Mouse (Mus musculus): Measurements from ENCODE around the gene Pkd2.
A peak's percentile ranks its signal among the peaks of the same experiment; 100 is the strongest.

Pkd2 gene

DNA sequence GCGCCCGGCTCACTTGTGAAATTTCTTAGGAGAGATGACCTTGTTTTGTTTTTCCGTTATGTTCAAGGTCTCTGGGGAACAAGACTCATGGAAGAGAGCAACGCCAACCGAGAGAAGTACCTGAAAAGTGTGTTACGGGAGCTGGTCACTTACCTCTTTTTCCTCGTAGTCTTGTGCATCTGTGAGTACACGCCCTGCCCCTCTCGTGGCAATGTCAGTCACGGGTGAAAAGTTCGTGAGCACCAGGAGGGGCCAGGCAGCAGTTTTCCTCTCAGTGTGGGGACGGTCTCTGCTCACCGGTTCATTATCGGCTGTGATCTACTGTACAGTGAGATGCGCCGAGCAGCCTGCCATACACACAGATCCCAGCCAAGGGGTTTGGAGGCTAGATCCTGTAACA, 7.6 kb downstream of the Pkd2 start:
- peak; percentile 86 for DNase-seq

GRCm38 (mm10) chr5:104468586-104468985, 9.3 kb downstream of the Pkd2 start:
- peak; percentile 68 for DNase-seq

DNA sequence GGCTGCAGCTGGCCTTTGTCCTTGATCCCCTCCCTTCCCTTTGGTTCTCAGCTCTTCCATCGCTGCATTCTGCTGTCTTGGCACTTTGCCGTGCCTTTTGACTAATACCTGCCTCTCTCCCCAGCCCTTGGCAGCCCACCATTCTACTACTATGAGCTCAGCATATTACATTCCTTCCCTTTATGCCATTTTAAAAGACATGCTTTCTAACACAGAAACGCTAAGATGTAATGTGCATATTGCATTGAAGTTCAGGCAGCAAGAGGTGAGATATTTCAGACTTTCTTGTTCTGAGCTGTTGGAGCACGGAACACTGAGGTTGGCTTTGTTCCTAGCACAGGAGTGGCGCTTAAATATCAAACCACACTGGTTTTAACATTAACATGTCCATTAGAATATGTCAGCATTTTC, 11.7 kb downstream of the Pkd2 start:
- peak; percentile 56 for DNase-seq

DNA sequence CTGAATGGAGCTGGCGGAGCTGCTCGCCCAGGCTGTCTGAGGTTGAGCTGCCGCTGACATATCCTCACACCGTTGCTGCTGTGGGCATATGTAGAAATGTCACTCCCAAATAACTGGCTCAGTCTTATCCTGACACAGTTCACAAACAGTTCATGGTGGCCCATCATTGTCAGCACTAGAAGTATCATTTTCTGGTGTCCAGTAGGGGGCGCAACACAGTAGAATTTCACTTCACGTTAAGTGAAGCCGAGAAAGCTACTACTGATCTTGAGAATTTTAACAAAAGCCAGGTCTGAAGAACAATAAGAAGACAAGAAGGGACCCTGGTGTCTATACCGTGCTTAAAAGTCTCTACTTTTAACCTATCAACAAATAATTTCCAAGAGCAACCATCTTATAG, 13.1 kb downstream of the Pkd2 start:
- peak; percentile 66 for DNase-seq

DNA sequence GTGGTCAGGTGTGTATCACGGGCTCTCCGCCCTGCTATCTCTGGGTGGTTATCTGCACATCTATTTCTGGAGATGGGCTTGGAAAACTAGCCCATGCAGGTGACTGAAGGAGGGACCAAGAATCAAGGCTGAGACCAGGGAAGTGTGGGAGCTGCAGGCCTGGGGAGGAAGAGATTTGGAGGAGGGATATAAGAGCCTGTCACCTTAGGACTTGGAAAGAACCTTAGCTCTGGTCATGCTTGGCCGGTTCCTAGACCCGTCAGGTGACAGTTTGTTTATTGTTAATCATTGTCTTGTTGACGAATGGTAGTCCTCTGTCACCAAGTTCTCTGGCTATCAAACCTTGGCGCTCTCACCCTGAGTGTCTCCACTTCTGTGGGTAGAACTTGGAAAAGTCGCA, 21.1 kb downstream of the Pkd2 start:
- no peak for DNase-seq

DNA sequence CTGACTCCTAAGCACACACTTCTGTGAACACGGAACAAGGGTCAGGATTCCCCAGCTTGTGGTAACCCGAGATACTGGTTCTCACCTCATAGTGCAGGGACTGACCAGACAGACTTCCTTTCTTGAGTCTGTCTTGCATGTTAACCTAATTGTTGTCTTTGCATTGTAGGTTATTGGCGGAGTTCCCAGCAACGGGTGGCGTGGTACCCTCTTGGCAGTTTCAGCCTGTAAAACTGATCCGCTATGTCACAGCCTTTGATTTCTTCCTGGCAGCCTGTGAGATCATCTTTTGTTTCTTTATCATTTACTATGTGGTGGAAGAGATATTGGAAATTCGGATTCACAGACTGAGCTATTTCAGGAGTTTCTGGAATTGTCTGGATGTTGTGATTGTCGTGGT, 23.6 kb downstream of the Pkd2 start:
- DNase-seq: peak; percentile 61

DNA sequence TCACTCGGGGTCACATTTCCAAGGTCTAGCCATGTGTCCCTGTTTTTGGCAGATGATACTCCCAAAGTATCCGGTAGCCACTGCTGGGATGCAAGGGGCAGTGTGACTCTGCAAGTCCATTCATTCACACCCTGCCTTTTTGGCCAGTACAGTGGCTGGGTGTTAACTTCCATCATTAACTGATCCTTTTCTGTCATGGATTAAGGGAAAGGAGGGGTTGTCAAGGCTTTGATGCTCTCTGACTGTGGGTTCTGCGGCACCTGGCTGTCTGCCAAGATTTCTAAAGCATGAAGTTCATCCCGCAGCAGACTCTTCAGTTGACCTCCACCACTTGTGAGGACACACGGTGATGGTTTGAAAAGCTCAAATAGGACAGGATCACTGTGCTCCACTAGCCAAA, 32.3 kb downstream of the Pkd2 start:
- DNase-seq: peak; percentile 71

GRCm38 (mm10) chr5:104504883-104505282, 45.6 kb downstream of the Pkd2 start:
- DNase-seq: peak; percentile 72

DNA sequence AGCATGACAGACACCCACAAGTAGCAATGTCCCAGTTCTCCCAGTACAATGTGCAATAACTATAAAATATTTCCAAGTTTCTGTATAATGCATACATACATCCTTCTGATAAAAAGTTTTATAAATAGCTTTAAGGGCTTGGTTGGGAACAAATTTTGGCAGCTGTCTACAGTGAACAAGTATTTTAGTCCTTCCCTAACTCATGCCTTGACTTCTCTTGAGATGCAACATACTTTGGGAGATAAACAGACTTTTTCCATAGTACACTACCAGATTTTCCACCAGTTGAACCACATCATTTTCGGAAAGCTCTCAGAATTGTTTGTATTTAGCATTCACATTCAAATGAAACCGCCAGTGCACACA, 48.6 kb downstream of the Pkd2 start:
- DNase-seq: no peak

- DNase-seq: peak; percentile 99
These were observed 49.1 kb downstream of the Pkd2 start, which contains the start of gene BC005561 for GRCm38 (mm10) chr5:104508195-104508891. Gene BC005561 (plus strand): TSS chr5:104508352.

DNA sequence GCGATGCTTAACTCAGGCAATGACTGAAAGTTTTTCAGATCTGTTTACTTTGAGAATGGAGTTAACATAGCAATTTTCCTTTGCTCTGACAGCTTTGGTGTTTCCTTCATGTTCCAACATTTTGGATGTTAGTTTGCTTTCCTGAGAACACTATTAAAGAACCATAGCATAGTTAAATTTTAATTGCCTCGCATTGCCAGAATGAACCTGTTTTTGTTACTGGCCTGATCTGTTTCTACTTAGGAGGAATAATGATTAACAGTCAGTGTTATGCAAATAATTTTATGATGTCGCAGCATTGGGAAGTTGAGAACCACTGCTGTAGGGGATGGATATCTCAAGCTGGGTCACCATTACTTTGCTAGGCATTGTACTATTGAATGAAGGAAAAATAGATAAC, 52.0 kb downstream of the Pkd2 start:
- no peak for DNase-seq

DNA sequence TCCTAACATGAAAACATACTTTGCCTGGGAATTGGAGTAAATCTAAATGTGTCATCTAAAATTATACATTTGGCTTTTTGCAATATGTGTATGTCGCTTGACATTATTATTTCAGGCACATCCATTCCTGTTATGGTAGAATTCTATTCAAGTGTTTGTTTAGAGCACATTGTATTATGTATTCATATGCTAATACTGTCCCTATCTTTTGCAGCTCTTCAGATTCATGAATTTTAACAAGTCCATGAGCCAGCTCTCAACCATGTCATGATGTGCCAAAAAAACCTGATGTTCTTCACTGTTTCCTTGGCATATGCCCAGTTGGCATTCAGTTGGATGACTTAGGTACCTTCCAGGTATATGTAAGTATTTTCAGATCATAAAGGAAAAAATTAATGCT, 79.4 kb downstream of the Pkd2 start:
- no peak for DNase-seq

DNA sequence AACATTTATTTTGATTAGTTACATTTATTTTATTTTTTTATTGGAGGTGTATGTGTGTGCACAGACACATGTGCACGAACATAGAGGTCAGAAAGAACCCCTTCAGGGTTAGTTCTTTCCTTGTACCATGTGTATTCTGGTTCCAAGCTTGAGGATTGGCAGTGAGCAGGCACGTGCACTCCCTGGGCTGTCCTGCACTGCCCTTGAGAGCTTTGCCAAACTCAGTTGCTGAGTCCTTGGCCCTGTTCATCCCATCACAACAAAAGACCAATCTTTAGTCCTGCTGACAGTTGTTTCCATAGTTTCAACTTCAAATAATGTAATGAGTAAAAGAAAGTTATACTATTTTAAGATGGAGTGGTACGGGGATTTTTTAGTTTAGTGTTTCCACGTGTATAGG, 80.1 kb downstream of the Pkd2 start:
- no peak for DNase-seq
